Mouse (Mus musculus): ENCODE measurements at regions not wholly inside any gene's neighbourhood (a gene's known extent, or its start where the extent isn't known, plus 50 kb on each side); places are given as distances from the start of the nearest gene placed in this dataset.

DNA sequence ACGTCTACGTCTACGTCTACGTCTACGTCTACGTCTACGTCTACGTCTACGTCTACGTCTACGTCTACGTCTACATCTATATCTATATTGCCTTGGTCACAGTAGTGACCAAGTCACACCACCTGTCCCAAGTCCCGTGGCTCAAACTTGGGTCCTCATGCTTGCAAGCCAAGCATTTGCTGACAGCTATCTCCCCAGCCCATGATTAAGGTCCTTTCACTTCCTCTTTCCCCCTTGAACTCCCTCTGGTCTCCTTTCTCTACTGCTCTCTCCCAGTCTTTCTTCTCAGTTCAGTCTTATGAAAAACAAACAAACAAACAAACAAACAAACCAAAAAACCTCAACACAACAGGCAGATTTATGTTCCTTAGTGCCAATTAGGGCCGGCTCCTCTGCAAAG lies 63.2 kb upstream of the Cep85l start:
- TF ChIP-seq CTCF (IDR thresholded peaks at IDR 0.05; ENCODE audit: low read depth) (no peak), EP300 (IDR thresholded peaks at IDR 0.05; ENCODE audit: low read depth) (no peak)
